Mouse (Mus musculus): ENCODE data around the gene Pi4ka. TPM values are rescaled to one million over a fixed set of nuclear protein-coding genes. Genes with fewer than 3 reads are reported as not detected.

Pi4ka gene
- polyA plus RNA-seq, 1 experiment from 2014 or later: 28.1 TPM

DNA sequence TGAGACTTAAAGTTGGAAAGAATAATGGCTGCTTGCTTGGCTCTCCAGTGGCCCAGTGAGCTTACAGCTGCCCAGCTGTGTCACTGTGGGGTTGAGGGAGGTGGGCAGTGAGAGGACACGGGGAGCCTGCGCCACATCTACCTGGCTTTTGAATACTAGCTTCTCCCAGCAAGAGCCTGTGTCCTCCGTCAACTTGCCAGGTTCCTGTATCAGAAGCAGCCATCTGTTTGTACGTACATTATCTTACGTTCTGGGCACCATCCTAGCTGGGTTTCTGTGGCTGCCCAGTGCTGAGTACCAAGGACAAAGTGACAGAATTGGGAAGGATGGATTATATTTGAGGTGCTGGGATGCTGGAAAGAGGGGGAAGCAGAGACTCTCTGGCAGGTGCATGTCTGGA is 136.2 kb downstream of the Pi4ka start:
- Histone ChIP-seq H3K4me2 (no peak overlapping the region), H3K9ac (no peak overlapping the region), H3K27me3 (no peaks in the 10 kb centered on the region), H3K9me3 (replicated peaks) (0 out of 2 replicates have a peak, but pooled peaks cover 5% of the 10 kb centered on the region), H3K36me3 (no peaks in the 10 kb centered on the region), H3K4me1 (replicated peaks) (no peaks in the 10 kb centered on the region), H3K4me3 (no peak overlapping the region), H3K27ac (no peak overlapping the region)
- WGBS: 81% methylated on average over 5 of the region's 5 CpGs
- no peak for ATAC-seq (replicated peaks; ENCODE audit: insufficient number of reproducible peaks, insufficient read depth, low FRiP score, low read depth)

GRCm38 (mm10) chr16:17267937-17268336 is 138.2 kb downstream of the Pi4ka start:
- WGBS: 26% methylated on average over 5 of the region's 5 CpGs
- no peaks in the 10 kb centered on the region for H3K27me3 ChIP-seq
- no peak overlapping the region for H3K4me2 ChIP-seq
- no peak overlapping the region for H3K4me3 ChIP-seq
- no peak for ATAC-seq (replicated peaks; ENCODE audit: insufficient number of reproducible peaks, insufficient read depth, low FRiP score, low read depth)
- H3K27ac ChIP-seq: no peak overlapping the region
- 0 out of 2 replicates have a peak, but pooled peaks cover 5% of the 10 kb centered on the region for H3K9me3 ChIP-seq (replicated peaks)
- H3K9ac ChIP-seq: no peak overlapping the region
- no peaks in the 10 kb centered on the region for H3K36me3 ChIP-seq
- no peaks in the 10 kb centered on the region for H3K4me1 ChIP-seq (replicated peaks)

DNA sequence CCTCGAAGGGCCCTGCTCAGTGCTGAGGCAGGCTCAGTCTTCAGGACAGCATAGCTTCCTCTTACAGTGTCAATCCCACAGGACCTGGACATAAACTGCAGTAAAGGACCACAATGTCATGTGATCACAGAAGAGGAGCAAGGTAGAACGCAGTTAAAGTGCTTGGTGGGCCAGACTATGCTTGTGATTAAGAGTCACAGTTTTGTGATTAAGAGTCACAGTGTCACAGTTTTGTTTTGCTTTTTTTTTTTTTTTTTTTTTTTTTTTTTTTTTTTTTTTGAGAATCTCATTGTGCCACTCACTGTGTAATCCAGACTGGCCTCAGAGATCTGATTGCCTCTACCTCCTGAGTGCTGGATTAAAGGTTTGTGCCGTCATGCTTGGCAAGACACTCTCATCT is 140.0 kb downstream of the Pi4ka start:
- Histone ChIP-seq H3K4me1 (replicated peaks) (peaks cover 4% of the 10 kb centered on the region; the same call in 1 of the 2 replicates), H3K27me3 (no peaks in the 10 kb centered on the region), H3K4me2 (no peak overlapping the region), H3K36me3 (no peaks in the 10 kb centered on the region), H3K9me3 (replicated peaks) (0 out of 2 replicates have a peak, but pooled peaks cover 5% of the 10 kb centered on the region), H3K27ac (no peak overlapping the region), H3K9ac (no peak overlapping the region), H3K4me3 (no peak overlapping the region)
- WGBS: 82% methylated on average over 3 of the region's 3 CpGs
- ATAC-seq (replicated peaks; ENCODE audit: insufficient number of reproducible peaks, insufficient read depth, low FRiP score, low read depth): no peak

DNA sequence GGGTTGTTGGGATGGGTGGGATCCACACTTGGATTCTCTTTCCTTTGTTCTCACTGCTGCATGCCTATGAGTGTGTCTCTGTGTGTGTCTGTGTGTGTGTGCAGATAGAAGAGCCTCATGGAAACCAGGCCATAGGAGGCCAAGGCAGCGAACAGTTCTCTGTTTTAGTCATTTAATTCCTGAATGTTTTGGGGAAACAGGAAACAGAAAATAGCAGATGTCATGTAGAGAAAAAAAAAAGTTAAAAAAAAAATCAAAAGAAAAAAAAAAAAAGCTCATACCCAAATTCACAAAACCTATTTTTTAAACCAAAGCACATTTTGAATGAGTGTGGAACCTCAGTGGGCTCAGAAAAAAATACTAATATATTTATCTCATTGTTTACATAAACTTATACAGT is 144.8 kb downstream of the Pi4ka start:
- no peak overlapping the region for H3K27ac ChIP-seq
- H3K9ac ChIP-seq: no peak overlapping the region
- no peak overlapping the region for H3K4me3 ChIP-seq
- no peak for ATAC-seq (replicated peaks; ENCODE audit: insufficient number of reproducible peaks, insufficient read depth, low FRiP score, low read depth)
- no peaks in the 10 kb centered on the region for H3K9me3 ChIP-seq (replicated peaks)
- no peaks in the 10 kb centered on the region for H3K27me3 ChIP-seq
- WGBS: 91% methylated on average over 1 of the region's 1 CpGs
- H3K36me3 ChIP-seq: peaks cover 27% of the 10 kb centered on the region
- peaks cover 15% of the 10 kb centered on the region; the same call in 1 of the 2 replicates for H3K4me1 ChIP-seq (replicated peaks)
- H3K4me2 ChIP-seq: no peak overlapping the region

GRCm38 (mm10) chr16:17258917-17259316 is 147.2 kb downstream of the Pi4ka start:
- no peak for ATAC-seq (replicated peaks; ENCODE audit: insufficient number of reproducible peaks, insufficient read depth, low FRiP score, low read depth)

DNA sequence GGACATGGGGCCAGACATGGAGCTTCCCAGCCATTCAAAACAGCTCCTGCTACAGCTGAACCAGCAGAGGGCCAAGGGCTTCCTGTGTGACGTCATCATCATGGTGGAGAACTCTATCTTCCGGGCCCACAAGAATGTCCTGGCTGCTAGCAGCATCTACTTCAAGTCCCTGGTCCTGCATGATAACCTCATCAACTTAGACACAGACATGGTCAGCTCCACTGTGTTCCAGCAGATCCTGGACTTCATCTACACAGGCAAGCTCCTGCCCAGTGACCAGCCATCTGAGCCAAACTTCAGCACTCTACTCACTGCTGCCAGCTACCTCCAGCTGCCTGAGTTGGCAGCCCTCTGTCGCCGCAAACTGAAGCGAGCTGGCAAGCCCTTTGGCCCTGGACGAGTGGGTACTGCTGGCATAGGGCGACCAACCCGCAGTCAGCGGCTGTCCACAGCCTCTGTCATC is 148.7 kb downstream of the Pi4ka start:
- peaks cover 43% of the 10 kb centered on the region for H3K4me1 ChIP-seq (replicated peaks)
- ATAC-seq (replicated peaks; ENCODE audit: insufficient number of reproducible peaks, insufficient read depth, low FRiP score, low read depth): no peak
- H3K4me3 ChIP-seq: no peak overlapping the region
- H3K9me3 ChIP-seq (replicated peaks): no peaks in the 10 kb centered on the region
- H3K27me3 ChIP-seq: no peaks in the 10 kb centered on the region
- WGBS: 76% methylated on average over 9 of the region's 9 CpGs
- H3K4me2 ChIP-seq: no peak overlapping the region
- no peak overlapping the region for H3K27ac ChIP-seq
- no peak overlapping the region for H3K9ac ChIP-seq
- H3K36me3 ChIP-seq: peaks cover 33% of the 10 kb centered on the region

More at GRCm38 (mm10) chr16:17258917-17259316, 147.2 kb downstream of the Pi4ka start:
- peaks cover 29% of the 10 kb centered on the region for H3K4me1 ChIP-seq (replicated peaks)
- no peaks in the 10 kb centered on the region for H3K27me3 ChIP-seq
- H3K4me3 ChIP-seq: no peak overlapping the region
- H3K9ac ChIP-seq: no peak overlapping the region
- H3K27ac ChIP-seq: no peak overlapping the region
- H3K4me2 ChIP-seq: no peak overlapping the region
- H3K9me3 ChIP-seq (replicated peaks): no peaks in the 10 kb centered on the region
- 84% methylated on average over 12 of the region's 12 CpGs for WGBS
- H3K36me3 ChIP-seq: peaks cover 33% of the 10 kb centered on the region

GRCm38 (mm10) chr16:17255270-17255669 is 150.8 kb downstream of the Pi4ka start:
- 67% methylated on average over 2 of the region's 2 CpGs for WGBS
- no peak overlapping the region for H3K9ac ChIP-seq

DNA sequence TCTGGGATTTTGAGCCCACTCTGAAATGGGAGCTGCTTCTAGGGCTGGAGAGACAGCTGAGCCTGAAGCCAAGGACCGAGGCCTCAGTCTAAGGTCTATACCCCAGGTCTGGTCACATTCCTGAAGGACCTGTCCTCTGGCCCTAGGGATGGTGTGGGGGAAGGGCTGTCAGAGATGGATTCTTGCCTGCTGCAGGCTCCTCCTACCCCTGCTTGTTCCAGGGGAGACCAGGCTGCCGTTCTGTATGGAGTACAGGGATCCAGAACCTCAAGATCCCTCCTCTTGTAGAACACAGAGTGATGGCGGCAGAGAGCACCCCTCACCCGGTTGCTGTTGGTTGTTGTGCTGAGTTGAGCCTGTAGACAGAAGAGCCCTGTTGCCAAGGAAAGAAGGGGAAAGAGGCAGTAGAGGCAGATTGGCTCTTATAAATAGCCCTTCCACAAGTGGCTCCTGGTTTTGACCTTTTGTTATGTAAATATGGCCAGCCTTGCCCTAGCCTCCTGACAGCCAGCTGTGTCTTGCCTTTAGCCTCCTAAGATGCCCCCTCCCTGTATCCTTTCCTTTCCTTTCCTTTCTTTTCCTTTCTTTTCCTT is 152.0 kb downstream of the Pi4ka start:
- Histone ChIP-seq H3K9ac (no peak overlapping the region), H3K27me3 (no peaks in the 10 kb centered on the region), H3K27ac (0 out of 2 replicates have a peak overlapping the region, but pooled peaks have one; percentile 14), H3K4me3 (no peak overlapping the region), H3K36me3 (peaks cover 30% of the 10 kb centered on the region), H3K4me2 (peak overlapping the region; percentile 26; the same call in 1 of the 2 replicates), H3K4me1 (replicated peaks) (peaks cover 64% of the 10 kb centered on the region), H3K9me3 (replicated peaks) (no peaks in the 10 kb centered on the region)
- 0 out of 2 replicates have a peak, but pooled peaks have one; percentile 12 for ATAC-seq (replicated peaks; ENCODE audit: insufficient number of reproducible peaks, insufficient read depth, low FRiP score, low read depth)
- 21% methylated on average over 4 of the region's 4 CpGs for WGBS

More at GRCm38 (mm10) chr16:17255270-17255669, 150.8 kb downstream of the Pi4ka start:
- Histone ChIP-seq H3K4me1 (replicated peaks) (peaks cover 56% of the 10 kb centered on the region), H3K36me3 (peaks cover 33% of the 10 kb centered on the region), H3K27me3 (no peaks in the 10 kb centered on the region), H3K4me2 (no peak overlapping the region), H3K27ac (no peak overlapping the region), H3K9me3 (replicated peaks) (no peaks in the 10 kb centered on the region), H3K4me3 (no peak overlapping the region)
- no peak for ATAC-seq (replicated peaks; ENCODE audit: insufficient number of reproducible peaks, insufficient read depth, low FRiP score, low read depth)

GRCm38 (mm10) chr16:17252841-17253240 is 153.3 kb downstream of the Pi4ka start:
- Histone ChIP-seq H3K4me1 (replicated peaks) (peaks cover 69% of the 10 kb centered on the region), H3K4me2 (no peak overlapping the region), H3K27ac (peak overlapping the region; percentile 5; the same call in 1 of the 2 replicates), H3K27me3 (no peaks in the 10 kb centered on the region), H3K9me3 (replicated peaks) (no peaks in the 10 kb centered on the region), H3K9ac (no peak overlapping the region), H3K4me3 (no peak overlapping the region), H3K36me3 (peaks cover 18% of the 10 kb centered on the region; the same call in 1 of the 2 replicates)
- WGBS: 62% methylated on average over 7 of the region's 7 CpGs
- no peak for ATAC-seq (replicated peaks; ENCODE audit: insufficient number of reproducible peaks, insufficient read depth, low FRiP score, low read depth)

DNA sequence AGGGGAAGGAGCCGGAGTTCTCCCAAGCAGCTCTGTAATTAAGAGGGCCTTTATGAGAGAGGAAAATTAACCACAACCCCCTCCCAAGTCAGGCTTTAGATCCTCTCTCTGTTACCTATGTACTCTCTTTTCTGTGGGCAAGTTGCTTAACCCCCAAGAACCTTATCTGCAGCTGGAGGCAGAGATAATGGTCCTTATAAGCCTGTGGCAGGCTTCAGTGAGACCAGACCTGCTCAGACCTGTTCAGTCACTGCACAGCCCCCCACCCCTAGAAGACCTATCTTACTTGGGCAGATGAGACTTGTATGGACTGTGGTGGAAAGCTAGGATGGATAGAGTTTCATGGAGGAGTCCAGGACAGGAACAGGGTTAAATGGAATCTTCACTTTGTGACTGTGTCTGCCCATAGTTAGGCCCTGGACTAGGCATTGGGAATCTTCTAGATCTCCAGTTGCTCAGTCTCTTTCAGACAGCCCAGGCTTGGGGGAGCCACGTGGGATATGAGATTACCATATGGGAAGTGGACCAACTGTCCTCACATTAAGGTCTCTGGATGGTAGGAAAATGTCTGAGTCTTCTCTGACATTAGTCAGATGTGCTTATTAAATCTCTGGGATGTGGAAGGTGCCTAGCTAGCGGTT is 153.9 kb downstream of the Pi4ka start:
- peak overlapping the region; percentile 5; the same call in 1 of the 2 replicates for H3K27ac ChIP-seq
- no peaks in the 10 kb centered on the region for H3K9me3 ChIP-seq (replicated peaks)
- no peaks in the 10 kb centered on the region for H3K27me3 ChIP-seq
- no peak overlapping the region for H3K4me3 ChIP-seq
- WGBS: 65% methylated on average over 3 of the region's 3 CpGs
- H3K36me3 ChIP-seq: peaks cover 12% of the 10 kb centered on the region; the same call in 1 of the 2 replicates
- H3K9ac ChIP-seq: no peak overlapping the region
- H3K4me1 ChIP-seq (replicated peaks): peaks cover 75% of the 10 kb centered on the region
- no peak for ATAC-seq (replicated peaks; ENCODE audit: insufficient number of reproducible peaks, insufficient read depth, low FRiP score, low read depth)
- H3K4me2 ChIP-seq: no peak overlapping the region

GRCm38 (mm10) chr16:17251539-17251938 is 154.6 kb downstream of the Pi4ka start:
- Histone ChIP-seq H3K4me3 (no peak overlapping the region), H3K9me3 (replicated peaks) (no peaks in the 10 kb centered on the region), H3K9ac (no peak overlapping the region), H3K4me2 (no peak overlapping the region), H3K27ac (no peak overlapping the region), H3K4me1 (replicated peaks) (peaks cover 78% of the 10 kb centered on the region), H3K27me3 (no peaks in the 10 kb centered on the region), H3K36me3 (peaks cover 6% of the 10 kb centered on the region; the same call in 1 of the 2 replicates)
- no peak for ATAC-seq (replicated peaks; ENCODE audit: insufficient number of reproducible peaks, insufficient read depth, low FRiP score, low read depth)
- WGBS: 43% methylated on average over 3 of the region's 3 CpGs
